Mouse (Mus musculus) cerebellum, postnatal 25 days (tissue): Measurements from ENCODE around the gene Cdkn1b.

ENCODE experiments used
- DNase-seq, 2 experiments: peaks; one replicate each; pipeline ENCODE4 v3.0.0; 2021; ENCODE audit warnings: mixed read lengths in 2 of 2

The Cdkn1b gene

DNA sequence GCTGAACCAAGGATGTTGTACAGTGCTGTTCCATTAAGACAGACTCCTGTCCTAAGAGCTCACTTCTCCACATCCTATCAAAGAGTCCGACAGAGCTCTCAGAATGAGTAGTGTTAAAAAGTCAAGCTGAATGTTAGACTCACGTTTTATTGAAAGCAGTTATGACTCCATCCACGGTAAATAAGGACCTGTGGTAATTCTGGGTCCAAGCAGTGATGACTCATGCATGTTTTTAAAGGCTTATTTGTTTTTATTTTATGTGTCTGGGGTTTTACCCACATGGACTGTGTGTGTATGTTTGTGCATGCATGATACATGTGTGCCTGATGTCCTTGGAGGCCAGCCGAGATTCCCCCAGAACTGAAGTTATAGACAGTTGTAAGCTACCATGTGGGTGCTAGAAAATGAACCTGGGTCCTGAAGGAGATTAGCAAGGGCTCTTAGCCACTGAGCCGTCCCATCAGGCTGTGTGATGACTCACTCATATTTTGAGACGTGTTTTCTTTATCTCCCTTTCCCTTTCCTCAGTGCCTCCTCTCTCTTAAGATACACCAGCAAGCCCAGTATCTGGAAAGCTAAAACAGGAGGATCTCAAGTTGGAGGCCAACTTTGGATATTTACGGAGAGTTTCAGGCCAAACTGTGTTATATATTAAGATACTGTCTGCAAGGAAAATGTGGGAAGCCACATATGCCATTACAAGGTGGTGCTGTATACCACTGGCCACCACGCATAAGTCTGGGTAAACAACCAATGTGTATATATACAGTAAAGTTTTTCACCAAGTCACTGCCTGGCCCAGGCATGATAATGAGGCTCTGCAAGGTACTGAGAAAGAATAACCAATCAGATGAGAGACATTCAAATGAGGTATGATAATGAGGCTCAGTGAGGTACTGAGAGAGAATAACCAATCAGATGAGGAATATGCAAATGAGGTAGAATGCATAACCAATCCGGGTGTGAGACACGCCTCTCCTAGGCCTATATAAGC is 16.0 kb upstream of the Cdkn1b start:
- DNase-seq = no peak

DNA sequence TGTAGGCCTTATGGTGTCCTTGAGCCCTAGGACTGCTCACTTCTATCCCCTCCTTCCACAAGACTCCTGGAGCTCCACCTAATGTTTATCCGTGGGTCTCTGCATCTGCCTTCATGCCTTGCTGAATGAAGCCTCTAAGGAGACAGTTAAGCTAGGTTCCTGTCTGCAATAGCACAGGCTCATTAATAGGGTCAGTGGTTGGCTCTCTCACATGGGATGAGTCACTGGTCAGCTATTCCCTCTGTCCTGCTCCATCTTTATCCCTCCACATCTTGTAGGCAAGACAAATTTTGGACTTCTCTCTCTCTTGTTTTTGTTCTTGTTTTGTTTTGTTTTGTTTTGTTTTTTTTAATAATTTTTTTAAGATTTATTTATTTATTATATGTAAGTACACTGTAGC is 14.4 kb upstream of the Cdkn1b start:
- no peak for DNase-seq

- DNase-seq = no peak
Measured at GRCm38 (mm10) chr6:134914523-134914922, 5.7 kb upstream of the Cdkn1b start.

- DNase-seq = no peak
Measured at GRCm38 (mm10) chr6:134916641-134917040, 3.6 kb upstream of the Cdkn1b start.

- DNase-seq = peak; percentile 61 to 70
Measured at GRCm38 (mm10) chr6:134917087-134917486, 3.1 kb upstream of the Cdkn1b start.

DNA sequence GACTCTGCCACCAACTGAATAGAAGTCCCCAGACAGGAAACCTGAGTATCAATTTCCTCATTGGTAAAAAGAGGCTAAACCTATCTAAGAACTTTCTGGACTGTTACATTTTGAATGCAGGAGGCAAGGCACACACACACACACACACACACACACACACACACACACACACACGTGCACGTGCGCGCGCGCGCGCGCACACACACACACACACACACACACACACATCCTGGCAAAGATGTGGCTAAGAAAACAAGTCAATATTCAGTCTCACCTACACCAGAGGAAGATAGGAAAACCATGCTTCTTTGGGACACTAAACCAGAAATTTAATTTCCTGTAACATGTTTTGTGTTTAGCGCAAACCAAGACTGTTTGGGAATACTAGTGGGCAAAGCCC is 1.4 kb upstream of the Cdkn1b start:
- no peak for DNase-seq

- DNase-seq = no peak
Measured at GRCm38 (mm10) chr6:134919511-134920189, 551 bp upstream of the Cdkn1b start.

DNA sequence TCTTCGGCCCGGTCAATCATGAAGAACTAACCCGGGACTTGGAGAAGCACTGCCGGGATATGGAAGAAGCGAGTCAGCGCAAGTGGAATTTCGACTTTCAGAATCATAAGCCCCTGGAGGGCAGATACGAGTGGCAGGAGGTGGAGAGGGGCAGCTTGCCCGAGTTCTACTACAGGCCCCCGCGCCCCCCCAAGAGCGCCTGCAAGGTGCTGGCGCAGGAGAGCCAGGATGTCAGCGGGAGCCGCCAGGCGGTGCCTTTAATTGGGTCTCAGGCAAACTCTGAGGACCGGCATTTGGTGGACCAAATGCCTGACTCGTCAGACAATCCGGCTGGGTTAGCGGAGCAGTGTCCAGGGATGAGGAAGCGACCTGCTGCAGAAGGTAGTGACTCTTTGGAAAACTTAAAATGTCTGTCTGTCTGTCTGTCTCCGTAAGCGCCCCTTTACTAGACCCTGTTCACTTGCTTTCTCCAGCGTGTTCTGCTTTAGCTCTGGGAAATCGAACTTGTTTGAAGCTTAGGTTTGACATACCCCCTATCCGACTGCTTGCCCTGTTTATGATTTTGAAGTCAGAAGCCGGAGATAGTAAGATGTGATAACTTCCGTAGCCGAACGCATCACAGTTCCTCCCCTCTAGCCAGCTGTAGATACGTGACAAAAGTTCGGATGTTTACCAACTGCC is 953 bp downstream of the Cdkn1b start:
- peak; percentile 87 to 88 for DNase-seq

- DNase-seq = peak; percentile 45 to 53
Measured at GRCm38 (mm10) chr6:134921695-134922510, 1.7 kb downstream of the Cdkn1b start.

DNA sequence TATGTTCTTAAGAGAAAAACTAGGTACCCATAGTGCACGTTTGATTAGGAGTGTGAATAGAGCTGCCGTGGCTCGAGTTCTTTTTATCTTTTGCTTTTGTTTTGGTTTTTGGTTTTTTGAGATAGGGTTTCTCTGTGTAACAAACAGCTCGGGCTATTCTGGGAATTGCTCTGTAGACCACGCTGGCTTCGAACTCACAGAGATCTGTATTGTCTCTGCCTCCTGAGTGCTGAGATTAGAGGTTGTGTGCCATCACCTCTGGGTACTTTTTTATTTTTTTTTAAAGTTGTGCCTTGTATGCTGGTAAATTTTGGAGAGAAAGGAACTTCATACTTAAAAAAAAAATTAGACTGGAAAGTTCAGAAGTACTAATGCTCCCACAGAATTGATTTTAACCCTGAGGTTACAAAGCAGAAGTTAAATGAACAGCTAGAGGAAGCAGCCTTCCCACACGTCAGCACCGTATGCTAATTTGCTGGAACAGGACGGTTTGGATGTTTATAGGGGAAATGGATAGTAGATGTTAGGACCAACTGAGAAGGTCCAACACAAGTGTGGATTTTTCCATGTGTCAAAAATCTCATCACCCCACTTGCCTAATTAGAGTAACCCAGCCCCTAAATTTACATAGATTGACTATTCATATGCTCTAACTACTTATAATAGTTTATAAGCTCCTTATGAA is 2.5 kb downstream of the Cdkn1b start:
- DNase-seq = no peak

- no peak for DNase-seq
Measured at GRCm38 (mm10) chr6:134923670-134924069, 3.5 kb downstream of the Cdkn1b start.

GRCm38 (mm10) chr6:134924262-134924661 is 4.1 kb downstream of the Cdkn1b start:
- no peak for DNase-seq

DNA sequence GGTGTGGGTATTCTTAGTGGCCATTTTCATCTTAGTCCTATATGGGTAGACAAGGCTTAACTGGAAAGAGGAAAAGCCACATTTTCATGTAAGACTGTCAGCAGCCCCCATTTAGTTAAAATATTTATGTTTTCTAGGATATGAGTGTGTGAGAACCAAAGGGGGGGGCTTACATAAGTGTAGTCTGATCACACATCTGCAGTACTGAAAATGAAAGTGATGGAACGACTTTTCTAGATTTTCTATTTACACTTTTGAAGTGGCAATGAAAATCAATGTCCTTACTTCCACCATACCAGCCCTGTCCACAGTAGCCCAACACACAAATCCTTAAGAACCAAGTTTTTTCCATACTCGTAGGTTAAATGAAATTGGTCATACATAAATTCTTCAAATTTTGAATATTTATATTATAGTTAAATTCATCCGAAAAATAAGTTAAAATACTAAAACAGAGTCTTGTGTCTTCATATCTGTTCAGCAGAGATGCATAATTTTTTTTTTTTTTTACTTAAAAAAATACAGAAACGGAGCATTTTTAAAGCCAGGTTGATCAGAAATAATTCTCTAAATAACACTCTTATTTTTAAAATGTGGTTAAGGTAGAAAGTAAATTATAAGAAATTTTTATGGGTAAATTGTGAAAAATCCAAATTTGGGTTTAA is 5.6 kb downstream of the Cdkn1b start:
- no peak for DNase-seq

GRCm38 (mm10) chr6:134926338-134926705 is 6.1 kb downstream of the Cdkn1b start:
- no peak for DNase-seq

GRCm38 (mm10) chr6:134926803-134927594 is 6.8 kb downstream of the Cdkn1b start:
- DNase-seq = peak; percentile 66 to 70

GRCm38 (mm10) chr6:134927595-134928095 is 7.4 kb downstream of the Cdkn1b start:
- no peak for DNase-seq

DNA sequence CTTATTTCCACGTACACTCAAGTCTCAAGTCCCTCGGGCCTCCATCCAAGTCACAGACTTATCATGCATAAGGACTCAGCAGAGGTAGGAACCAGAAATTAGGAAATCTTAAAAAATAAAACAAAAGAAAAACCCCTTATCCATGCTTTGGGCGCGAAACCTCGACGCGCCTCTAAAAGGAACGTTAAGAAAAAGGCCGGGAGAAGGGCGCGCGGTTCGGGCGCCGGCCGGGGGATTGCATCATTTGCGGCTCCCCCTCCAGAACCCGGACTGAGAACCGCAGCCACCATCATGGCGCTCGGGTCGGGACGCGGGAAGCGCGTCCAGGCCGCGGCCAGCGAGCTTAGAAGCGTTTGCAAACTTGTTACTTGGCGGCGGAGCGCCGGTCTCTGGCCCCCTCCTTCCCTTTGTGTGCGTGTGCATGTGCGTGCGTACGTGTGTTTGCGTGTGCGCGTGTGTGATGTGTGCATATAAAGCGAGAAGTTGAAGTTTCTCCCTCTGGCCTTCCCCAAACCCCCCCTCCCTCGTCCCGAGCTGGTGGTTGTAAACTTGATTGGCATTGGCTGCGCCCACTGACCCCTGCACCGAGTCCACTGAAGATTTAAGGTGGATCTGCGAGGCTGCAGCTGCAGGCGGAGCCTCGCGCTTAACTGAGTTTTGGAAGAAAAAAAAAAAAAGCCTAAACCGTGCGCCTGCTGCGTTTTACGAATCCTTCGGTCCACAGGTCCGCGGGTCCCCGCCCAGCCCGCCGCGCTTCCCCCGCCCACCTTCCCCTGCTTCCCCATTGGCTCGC is 8.1 kb downstream of the Cdkn1b start:
- DNase-seq = peak; percentile 84 to 85

- DNase-seq = peak; percentile 55 to 57
Measured at GRCm38 (mm10) chr6:134928889-134929310, 8.7 kb downstream of the Cdkn1b start.

DNA sequence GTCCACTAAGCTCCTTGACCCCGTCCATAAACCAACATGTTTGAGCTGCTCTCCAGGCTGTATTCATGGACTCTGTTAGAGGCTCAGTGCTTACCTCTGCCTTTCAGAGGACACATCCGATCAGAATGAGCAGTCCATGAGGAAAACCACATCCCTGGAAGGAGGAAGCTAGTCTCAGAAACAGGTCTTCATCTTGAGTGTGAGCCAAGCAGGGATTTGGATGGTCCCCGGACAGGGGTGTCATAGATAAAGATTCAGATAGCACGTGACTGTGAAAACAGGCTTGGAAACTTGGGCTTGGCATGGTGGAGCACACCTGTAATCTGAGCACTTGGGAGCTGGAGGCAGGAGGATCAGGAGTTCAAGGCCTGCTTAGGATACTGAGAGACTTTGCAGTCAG is 9.7 kb downstream of the Cdkn1b start:
- DNase-seq = no peak
